ENCODE assay signal across 8 mouse cellular contexts in genomic region chrX:11665077-11665974, GRCm38 (mm10).
DNase-seq lines count a peak whose midpoint lies in the region; ATAC-seq and TF ChIP-seq lines count a peak whose summit lies in the region.

No protein-coding gene starts in this region.

- H3K4me3 ChIP-seq in brown adipose tissue, adult 24 weeks (ENCODE audit: insufficient read depth, low read depth, low read length) = peak overlapping the region; percentile 66
- peak overlapping the region; percentile 62 for H3K4me3 ChIP-seq in heart, embryonic 10.5 days
- peak overlapping the region; percentile 29 for H3K4me3 ChIP-seq in kidney, postnatal 0 days (replicated peaks; ENCODE audit: low read depth, low read length)
- H3K4me3 ChIP-seq in midbrain, embryonic 11.5 days (ENCODE audit: low read depth, low read length) = peak overlapping the region; percentile 15

- H3K9me3 ChIP-seq in heart, embryonic 10.5 days = no peaks in the 10 kb centered on the region
- H3K9me3 ChIP-seq in kidney, postnatal 0 days (replicated peaks; ENCODE audit: low read length) = no peaks in the 10 kb centered on the region
- no peaks in the 10 kb centered on the region for H3K9me3 ChIP-seq in midbrain, embryonic 11.5 days (ENCODE audit: control insufficient read depth, low read length)

- peak overlapping the region; percentile 52 for H3K9ac ChIP-seq in kidney, postnatal 0 days (ENCODE audit: low read depth, low read length)
- H3K9ac ChIP-seq in midbrain, embryonic 11.5 days (ENCODE audit: low read length) = peak overlapping the region; percentile 59

- H3K27ac ChIP-seq in brown adipose tissue, adult 24 weeks (replicated peaks; ENCODE audit: low read depth, low read length) = peak overlapping the region; percentile 54
- H3K27ac ChIP-seq in heart, embryonic 10.5 days = peak overlapping the region; percentile 97
- H3K27ac ChIP-seq in kidney, postnatal 0 days = peak overlapping the region; percentile 82
- H3K27ac ChIP-seq in midbrain, embryonic 11.5 days (ENCODE audit: low read depth, low read length) = peak overlapping the region; percentile 37

- peak overlapping the region; percentile 57 for H3K4me2 ChIP-seq in kidney, postnatal 0 days (ENCODE audit: low read length)
- peak overlapping the region; percentile 46 for H3K4me2 ChIP-seq in midbrain, embryonic 11.5 days

- intact Hi-C loops in heart, postnatal 25 days (cut with DNase I) = loop anchor here (5.0 to 10.0 kb wide), 4 partner anchors 62 to 409 kb away; no protein-coding TSS in a partner anchor

- 15% methylated on average over 30 of the region's 30 CpGs for WGBS in heart, embryonic 10.5 days
- 29% methylated on average over 29 of the region's 30 CpGs for WGBS in kidney, postnatal 0 days
- 17% methylated on average over 29 of the region's 30 CpGs for WGBS in midbrain, embryonic 11.5 days

- H3K4me1 ChIP-seq in brown adipose tissue, adult 24 weeks (ENCODE audit: control insufficient read depth, insufficient read depth, insufficient read length, low read length) = peaks cover 2% of the 10 kb centered on the region
- peaks cover 24% of the 10 kb centered on the region for H3K4me1 ChIP-seq in heart, embryonic 10.5 days
- H3K4me1 ChIP-seq in kidney, postnatal 0 days (replicated peaks; ENCODE audit: insufficient read depth, low read length) = no peaks in the 10 kb centered on the region
- peaks cover 10% of the 10 kb centered on the region; the same call in 1 of the 2 replicates for H3K4me1 ChIP-seq in midbrain, embryonic 11.5 days (ENCODE audit: control insufficient read depth, insufficient read depth, low read length)

- peaks cover 54% of the 10 kb centered on the region for H3K27me3 ChIP-seq in heart, embryonic 10.5 days (ENCODE audit: insufficient read depth, poor library complexity, severe bottlenecking)
- H3K27me3 ChIP-seq in kidney, postnatal 0 days (ENCODE audit: insufficient read depth, low read length) = no peaks in the 10 kb centered on the region
- H3K27me3 ChIP-seq in midbrain, embryonic 11.5 days (ENCODE audit: control insufficient read depth, insufficient read depth, low read length) = peaks cover 2% of the 10 kb centered on the region

- no peak for TF ChIP-seq CTCF in kidney, postnatal 0 days (IDR thresholded peaks at IDR 0.05; ENCODE audit: low read depth)

- DNase-seq in heart, adult 11 months = peak; percentile 91
- DNase-seq in heart, postnatal 25 days (ENCODE audit: low spot score) = no peak
- no peak for DNase-seq in heart, embryonic 10.5 days (ENCODE audit: low spot score)
- peak; percentile 38 for DNase-seq in kidney, postnatal 0 days (ENCODE audit: low spot score)
- DNase-seq in midbrain, embryonic 11.5 days (ENCODE audit: low spot score, missing footprints) = peak; percentile 94
- peak; percentile 3 for DNase-seq in testis, postnatal 14 days (ENCODE audit: low spot score)
- DNase-seq in ovary, adult 18-20 months (ENCODE audit: low spot score) = no peak

- 0 out of 2 replicates have a peak, but pooled peaks have one; percentile 64 for ATAC-seq in kidney, postnatal 0 days (replicated peaks; ENCODE audit: low FRiP score, low read depth)
- peak; percentile 14; the same call in 1 of the 2 replicates for ATAC-seq in midbrain, embryonic 11.5 days (ENCODE audit: low FRiP score)

- no peaks in the 10 kb centered on the region for H3K36me3 ChIP-seq in heart, embryonic 10.5 days
- no peaks in the 10 kb centered on the region for H3K36me3 ChIP-seq in kidney, postnatal 0 days (ENCODE audit: insufficient read depth, low read length)
- no peaks in the 10 kb centered on the region for H3K36me3 ChIP-seq in midbrain, embryonic 11.5 days (ENCODE audit: control insufficient read depth, insufficient read depth, low read length)

Comparison
In these comparisons a context has a peak if more than half of its experiments do, and no peak if none do; other contexts are left out.
1. DNase-seq: peak in heart, adult 11 months (single experiment), kidney, postnatal 0 days (single experiment), midbrain, embryonic 11.5 days (single experiment) and testis, postnatal 14 days (single experiment); none in heart, postnatal 25 days (single experiment), heart, embryonic 10.5 days (single experiment) and ovary, adult 18-20 months (single experiment).
2. H3K27ac ChIP-seq: peak in every context shown above with its lines; median percentile 97 in heart, embryonic 10.5 days; 82 in kidney, postnatal 0 days; 54 in brown adipose tissue, adult 24 weeks; 37 in midbrain, embryonic 11.5 days.
3. H3K4me3 ChIP-seq: peak in every context shown above with its lines; median percentile 66 in brown adipose tissue, adult 24 weeks; 62 in heart, embryonic 10.5 days; 29 in kidney, postnatal 0 days; 15 in midbrain, embryonic 11.5 days.